Mouse (Mus musculus) kidney, embryonic 14.5 days (tissue): Measurements from ENCODE around the gene Wsb2. TPM values are rescaled to one million over a fixed set of nuclear protein-coding genes. Genes with fewer than 3 reads are reported as not detected.

Experiments used
- ATAC-seq: fragments of 200-750 bp; cut with Nextera tagmentation; 2 replicates; pipeline ENCODE4 v1.8.0; 2017; ENCODE audit warnings: moderate number of reproducible peaks, mild to moderate bottlenecking, moderate TSS enrichment, moderate library complexity; ENCODE audit not compliant: low FRiP score, low TSS enrichment
- H3K27ac ChIP-seq: fragments of 300-500 bp; sonication (generic); 2 replicates; pipeline ENCODE4 v1.5.1; 2014; ENCODE audit warnings: low read depth, mild to moderate bottlenecking, low read length, moderate library complexity, mixed read lengths
- H3K27me3 ChIP-seq: fragments of 300-500 bp; sonication (generic); 2 replicates; pipeline ENCODE4 v1.6.1; 2014; ENCODE audit warnings: mild to moderate bottlenecking, low read length; ENCODE audit not compliant: control insufficient read depth, insufficient read depth
- H3K36me3 ChIP-seq: fragments of 300-500 bp; sonication (generic); 2 replicates; pipeline ENCODE4 v1.6.1; 2014; ENCODE audit warnings: low read length, mixed read lengths; ENCODE audit not compliant: control insufficient read depth, insufficient read depth
- H3K4me1 ChIP-seq: fragments of 300-500 bp; sonication (generic); 2 replicates; pipeline ENCODE4 v1.6.1; 2014; ENCODE audit warnings: low read length, mixed read lengths; ENCODE audit not compliant: control insufficient read depth, insufficient read depth
- H3K4me2 ChIP-seq: fragments of 300-500 bp; sonication (generic); replicated peaks from 2 replicates; pipeline ENCODE4 v1.6.1; 2014; ENCODE audit warnings: low read depth, mild to moderate bottlenecking, low read length
- H3K4me3 ChIP-seq: fragments of 300-500 bp; sonication (generic); 2 replicates; pipeline ENCODE4 v1.5.1; 2014; ENCODE audit warnings: mild to moderate bottlenecking, low read length
- H3K9ac ChIP-seq: fragments of 300-500 bp; sonication (generic); 2 replicates; pipeline ENCODE4 v1.6.1; 2014; ENCODE audit warnings: low read depth, mild to moderate bottlenecking, low read length, moderate library complexity
- H3K9me3 ChIP-seq: fragments of 300-500 bp; sonication (generic); 2 replicates; pipeline ENCODE4 v1.6.1; 2016; ENCODE audit warnings: low read length; ENCODE audit not compliant: control insufficient read depth
- WGBS: fragments of 180-500 bp; shearing (Covaris S2); extraction: QIAGEN DNeasy Blood & Tissue Kit; methylation state at CpG from one replicate; pipeline ENCODE4 v1.1.7; 2014; 5-methylcytosine and 5-hydroxymethylcytosine counted together
- polyA plus RNA-seq: library from polyadenylated mRNA; unstranded; fragments of >200 nt; fragmentation: Nextera tagmentation; extraction: Ambion mirVana; gene quantifications from 2 replicates; pipeline ENCODE4 v1.2.1, GENCODE M21; 2014

Gene Wsb2
- polyA plus RNA-seq, 1 experiment from 2014 or later = 72.2 TPM

GRCm38 (mm10) chr5:117359497-117360227 lies 2.6 kb downstream of the Wsb2 start:
- ATAC-seq = no peak
- no peaks in the 10 kb centered on the region for H3K9me3 ChIP-seq
- no peak overlapping the region for H3K4me3 ChIP-seq
- peaks cover 12% of the 10 kb centered on the region for H3K36me3 ChIP-seq
- 39% methylated on average over 7 of the region's 7 CpGs for WGBS
- H3K4me1 ChIP-seq = peaks cover 53% of the 10 kb centered on the region
- H3K4me2 ChIP-seq = peak overlapping the region; percentile 10; the same call in 1 of the 2 replicates
- H3K9ac ChIP-seq = no peak overlapping the region
- peak overlapping the region; percentile 24; the same call in 1 of the 2 replicates for H3K27ac ChIP-seq
- H3K27me3 ChIP-seq = no peaks in the 10 kb centered on the region

- no peak overlapping the region; the same call in 1 of the 2 replicates for H3K9ac ChIP-seq
- H3K4me1 ChIP-seq = peaks cover 52% of the 10 kb centered on the region
- H3K27ac ChIP-seq = peak overlapping the region; percentile 24
- peak overlapping the region; percentile 10; the same call in 1 of the 2 replicates for H3K4me2 ChIP-seq
- WGBS = 41% methylated on average over 13 of the region's 13 CpGs
- H3K4me3 ChIP-seq = no peak overlapping the region
- peaks cover 17% of the 10 kb centered on the region for H3K36me3 ChIP-seq
- H3K27me3 ChIP-seq = no peaks in the 10 kb centered on the region
- H3K9me3 ChIP-seq = no peaks in the 10 kb centered on the region
- no peak for ATAC-seq
Observed at GRCm38 (mm10) chr5:117360228-117360515, 3.1 kb downstream of the Wsb2 start.

GRCm38 (mm10) chr5:117360631-117361541 lies 3.8 kb downstream of the Wsb2 start:
- no peaks in the 10 kb centered on the region for H3K9me3 ChIP-seq
- peaks cover 47% of the 10 kb centered on the region for H3K4me1 ChIP-seq
- H3K27ac ChIP-seq = peak overlapping the region; percentile 24
- peak; percentile 17; the same call in 1 of the 2 replicates for ATAC-seq
- H3K4me2 ChIP-seq = peak overlapping the region; percentile 24; the same call in 1 of the 2 replicates
- H3K9ac ChIP-seq = peak overlapping the region; percentile 23; the same call in 1 of the 2 replicates
- H3K27me3 ChIP-seq = no peaks in the 10 kb centered on the region
- WGBS = 31% methylated on average over 13 of the region's 13 CpGs
- H3K4me3 ChIP-seq = no peak overlapping the region
- peaks cover 24% of the 10 kb centered on the region for H3K36me3 ChIP-seq

GRCm38 (mm10) chr5:117361590-117361989 lies 4.5 kb downstream of the Wsb2 start:
- 76% methylated on average over 4 of the region's 4 CpGs for WGBS
- Histone ChIP-seq H3K36me3 (peaks cover 31% of the 10 kb centered on the region), H3K9ac (no peak overlapping the region), H3K27me3 (no peaks in the 10 kb centered on the region), H3K27ac (no peak overlapping the region), H3K4me3 (no peak overlapping the region), H3K4me1 (peaks cover 47% of the 10 kb centered on the region), H3K4me2 (no peak overlapping the region), H3K9me3 (no peaks in the 10 kb centered on the region)
- ATAC-seq = no peak

GRCm38 (mm10) chr5:117363066-117363782 lies 6.1 kb downstream of the Wsb2 start:
- 55% methylated on average over 15 of the region's 15 CpGs for WGBS
- peaks cover 47% of the 10 kb centered on the region for H3K4me1 ChIP-seq
- 0 out of 2 replicates have a peak, but pooled peaks have one; percentile 40 for ATAC-seq

GRCm38 (mm10) chr5:117364821-117365220 lies 7.7 kb downstream of the Wsb2 start:
- Histone ChIP-seq H3K4me3 (no peak overlapping the region), H3K9ac (no peak overlapping the region), H3K27me3 (no peaks in the 10 kb centered on the region), H3K4me1 (peaks cover 36% of the 10 kb centered on the region), H3K4me2 (no peak overlapping the region), H3K36me3 (peaks cover 57% of the 10 kb centered on the region), H3K9me3 (no peaks in the 10 kb centered on the region), H3K27ac (no peak overlapping the region)
- ATAC-seq = no peak
- WGBS = 84% methylated on average over 3 of the region's 3 CpGs

More at GRCm38 (mm10) chr5:117363066-117363782, 6.1 kb downstream of the Wsb2 start:
- Histone ChIP-seq H3K4me2 (no peak overlapping the region), H3K9me3 (no peaks in the 10 kb centered on the region), H3K27me3 (no peaks in the 10 kb centered on the region), H3K27ac (peak overlapping the region; percentile 12; the same call in 1 of the 2 replicates), H3K9ac (no peak overlapping the region), H3K36me3 (peaks cover 41% of the 10 kb centered on the region), H3K4me3 (no peak overlapping the region)

GRCm38 (mm10) chr5:117365904-117366561 lies 8.9 kb downstream of the Wsb2 start:
- Histone ChIP-seq H3K36me3 (peaks cover 67% of the 10 kb centered on the region), H3K27ac (no peak overlapping the region), H3K4me3 (no peak overlapping the region)

GRCm38 (mm10) chr5:117367206-117367605 lies 10.1 kb downstream of the Wsb2 start:
- peaks cover 12% of the 10 kb centered on the region; the same call in 1 of the 2 replicates for H3K4me1 ChIP-seq
- ATAC-seq = no peak
- peaks cover 78% of the 10 kb centered on the region for H3K36me3 ChIP-seq
- H3K9ac ChIP-seq = no peak overlapping the region
- no peak overlapping the region for H3K27ac ChIP-seq
- no peak overlapping the region for H3K4me3 ChIP-seq
- H3K4me2 ChIP-seq = no peak overlapping the region
- H3K9me3 ChIP-seq = no peaks in the 10 kb centered on the region
- WGBS = 23% methylated on average over 8 of the region's 8 CpGs
- no peaks in the 10 kb centered on the region for H3K27me3 ChIP-seq

More at GRCm38 (mm10) chr5:117365904-117366561, 8.9 kb downstream of the Wsb2 start:
- H3K27me3 ChIP-seq = no peaks in the 10 kb centered on the region
- H3K9me3 ChIP-seq = no peaks in the 10 kb centered on the region
- H3K4me2 ChIP-seq = no peak overlapping the region
- ATAC-seq = no peak
- peaks cover 24% of the 10 kb centered on the region for H3K4me1 ChIP-seq
- no peak overlapping the region for H3K9ac ChIP-seq
- WGBS = 92% methylated on average over 13 of the region's 13 CpGs
